Mouse (Mus musculus) E14TG2a.4 (cell line): ENCODE data around the gene Ppfibp2.
A peak's percentile ranks its signal among the peaks of the same experiment; 100 is the strongest.

Experiments used
- H3K27me3 ChIP-seq: 2 replicates; pipeline ENCODE4 v1.6.1; 2014; ENCODE audit warnings: low read length, control low read depth; ENCODE audit not compliant: insufficient read depth
- H3K36me3 ChIP-seq: 2 replicates; pipeline ENCODE4 v1.6.1; 2014; ENCODE audit warnings: low read length, control low read depth; ENCODE audit not compliant: insufficient read depth
- H3K4me1 ChIP-seq: replicated peaks from 2 replicates; pipeline ENCODE4 v1.6.1; 2014; ENCODE audit warnings: low read depth, low read length, control low read depth
- H3K4me3 ChIP-seq: replicated peaks from 2 replicates; pipeline ENCODE4 v1.5.1; 2014; ENCODE audit warnings: mild to moderate bottlenecking, low read length
- H3K9me3 ChIP-seq: 2 replicates; pipeline ENCODE4 v1.6.1; 2014; ENCODE audit warnings: low read length, control low read depth
- CTCF ChIP-seq: conservative IDR thresholded peaks from 2 replicates; pipeline ENCODE4 v1.5.1; 2014; ENCODE audit warnings: low read length
- NANOG ChIP-seq: IDR thresholded peaks from 2 replicates; pipeline ENCODE4 v1.6.1; 2014; ENCODE audit warnings: borderline replicate concordance, low read length, mixed read lengths
- POU5F1 ChIP-seq: IDR thresholded peaks from 2 replicates; pipeline ENCODE4 v1.6.1; 2014; ENCODE audit warnings: low read length, borderline replicate concordance

The Ppfibp2 gene

DNA sequence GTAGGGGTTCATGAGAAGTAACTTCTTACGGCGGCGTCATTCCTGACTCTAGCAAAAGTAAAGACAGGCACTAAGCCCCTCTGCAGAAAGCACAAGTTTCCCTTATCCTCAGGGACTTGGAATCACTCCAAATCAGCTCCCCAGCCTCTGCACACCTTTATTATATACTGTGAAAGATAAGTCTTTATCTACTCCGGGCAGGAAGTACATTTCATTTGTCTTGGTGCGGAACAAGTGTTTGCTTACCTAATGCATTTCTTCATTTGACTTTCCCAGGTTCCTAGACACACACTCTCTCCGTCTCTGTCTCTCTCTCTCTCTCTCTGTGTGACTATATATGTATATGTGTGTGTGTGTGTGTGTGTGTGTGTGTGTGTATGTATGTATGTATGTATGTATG lies 68.6 kb downstream of the Ppfibp2 start:
- TF ChIP-seq POU5F1, result no peak
- no peak overlapping the region for H3K4me3 ChIP-seq
- H3K36me3 ChIP-seq, result 0 out of 2 replicates have a peak, but pooled peaks cover 3% of the 10 kb centered on the region
- peaks cover 83% of the 10 kb centered on the region for H3K4me1 ChIP-seq
- no peaks in the 10 kb centered on the region for H3K9me3 ChIP-seq
- H3K27me3 ChIP-seq, result no peaks in the 10 kb centered on the region

DNA sequence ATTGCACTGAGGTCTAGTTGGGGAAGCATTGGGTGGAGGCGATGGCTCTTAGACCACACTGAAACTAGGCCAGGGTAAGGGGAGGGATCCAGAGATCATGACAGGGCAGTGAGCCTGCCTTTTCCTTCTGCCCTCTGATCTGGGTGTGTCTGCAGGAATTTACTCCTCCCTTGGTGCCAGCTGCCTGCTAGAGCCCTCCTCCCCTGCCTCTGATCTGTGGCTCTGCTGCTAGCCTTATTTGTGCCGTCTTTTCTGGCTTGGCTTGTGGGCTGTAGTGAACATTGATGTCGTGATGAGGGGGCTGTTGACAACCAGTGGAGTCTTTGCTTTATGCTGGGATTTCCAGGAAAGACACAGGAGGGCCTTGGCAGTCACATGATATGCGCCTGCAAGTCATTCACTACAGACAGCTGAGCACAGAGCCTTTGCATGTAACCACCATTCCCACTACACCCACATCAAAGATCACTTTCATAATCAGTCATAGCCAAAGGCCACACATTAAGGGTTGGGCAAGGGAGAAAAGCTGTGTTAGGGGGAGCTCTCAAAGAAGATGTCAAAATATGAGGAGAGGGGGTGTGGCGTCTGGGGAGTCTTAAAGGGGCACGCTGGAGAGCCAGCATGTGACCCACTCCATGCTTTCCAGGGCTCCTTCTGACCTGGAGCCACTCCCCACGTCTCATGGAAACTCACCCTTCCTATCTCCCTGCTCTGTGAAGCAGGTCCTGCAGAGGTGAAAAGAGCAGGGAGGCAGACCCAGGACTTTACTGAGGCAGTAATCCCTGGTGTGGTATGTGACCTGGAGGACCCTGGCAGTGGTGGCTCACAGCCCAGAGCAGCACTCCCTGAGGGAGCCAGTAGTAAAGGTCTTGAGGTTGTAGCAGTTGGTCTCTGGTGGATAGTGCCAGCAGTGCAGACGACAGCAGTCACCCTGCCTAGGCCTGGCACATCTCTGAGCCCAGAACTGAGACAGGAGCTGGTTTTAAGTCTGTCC lies 69.4 kb downstream of the Ppfibp2 start:
- TF ChIP-seq NANOG, result no peak
- TF ChIP-seq POU5F1, result no peak
- TF ChIP-seq CTCF, result no peak
- 0 out of 2 replicates have a peak, but pooled peaks cover 3% of the 10 kb centered on the region for H3K36me3 ChIP-seq
- H3K9me3 ChIP-seq, result no peaks in the 10 kb centered on the region
- H3K27me3 ChIP-seq, result no peaks in the 10 kb centered on the region
- H3K4me1 ChIP-seq, result peaks cover 76% of the 10 kb centered on the region
- H3K4me3 ChIP-seq, result 0 out of 2 replicates have a peak overlapping the region, but pooled peaks have one; percentile 13

DNA sequence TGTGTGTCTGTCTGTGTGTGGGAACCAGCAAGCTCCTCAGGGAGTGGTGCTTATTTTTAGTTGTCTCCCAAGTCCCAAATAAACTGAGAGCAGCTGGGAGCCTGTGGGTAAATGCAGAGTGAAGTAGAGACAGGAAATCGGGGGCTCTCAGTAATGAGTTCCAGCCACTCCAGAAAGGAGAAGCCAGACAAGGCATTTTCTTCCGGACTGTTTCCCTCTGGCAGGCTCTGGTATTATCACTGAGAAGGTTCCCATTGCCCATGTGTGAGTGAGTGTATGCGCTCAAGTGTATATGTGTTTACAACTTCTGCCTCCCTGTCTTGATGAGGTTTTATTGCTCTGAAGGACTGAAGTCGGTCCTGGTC lies 70.2 kb downstream of the Ppfibp2 start:
- H3K27me3 ChIP-seq, result no peaks in the 10 kb centered on the region
- 0 out of 2 replicates have a peak, but pooled peaks cover 3% of the 10 kb centered on the region for H3K36me3 ChIP-seq
- no peak for TF ChIP-seq CTCF
- no peak for TF ChIP-seq NANOG
- TF ChIP-seq POU5F1, result no peak
- 0 out of 2 replicates have a peak overlapping the region, but pooled peaks have one; percentile 14 for H3K4me3 ChIP-seq
- no peaks in the 10 kb centered on the region for H3K9me3 ChIP-seq
- H3K4me1 ChIP-seq, result peaks cover 67% of the 10 kb centered on the region

DNA sequence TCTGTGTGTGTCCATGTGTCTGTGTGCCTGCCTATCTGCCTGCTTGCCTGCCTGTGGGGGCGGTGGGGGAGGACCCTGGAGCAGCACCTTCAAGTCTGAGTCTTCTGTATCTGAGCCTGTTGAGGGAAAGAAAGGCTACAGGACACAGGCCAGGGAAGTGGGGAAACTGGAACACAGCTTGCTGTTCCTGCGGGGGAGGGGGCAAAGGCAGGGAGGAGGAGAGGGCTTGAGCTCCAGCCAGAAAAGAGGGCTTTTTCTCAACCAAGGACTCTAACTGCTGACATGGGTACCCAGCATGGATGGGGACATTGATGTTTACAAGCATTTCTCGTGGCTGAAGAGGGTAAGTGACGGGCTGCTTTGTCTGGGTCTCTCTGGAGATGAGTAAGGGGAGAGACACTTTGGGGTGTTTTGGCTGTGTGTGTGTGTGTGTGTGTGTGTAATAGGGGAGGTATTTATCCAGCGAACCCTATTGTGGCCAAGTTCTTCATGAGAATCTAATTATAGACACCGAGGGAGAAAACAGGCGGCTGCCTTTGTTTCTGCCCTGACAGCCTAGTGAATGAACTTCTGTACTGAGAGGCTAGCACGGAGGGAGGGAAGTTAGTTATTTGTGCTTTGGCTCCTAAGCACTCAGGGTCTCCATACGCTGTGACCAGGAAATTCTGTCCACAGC lies 70.7 kb downstream of the Ppfibp2 start:
- Histone ChIP-seq H3K4me3 (0 out of 2 replicates have a peak overlapping the region, but pooled peaks have one; percentile 14), H3K36me3 (0 out of 2 replicates have a peak, but pooled peaks cover 3% of the 10 kb centered on the region), H3K27me3 (no peaks in the 10 kb centered on the region), H3K9me3 (no peaks in the 10 kb centered on the region), H3K4me1 (peaks cover 62% of the 10 kb centered on the region)
- no peak for TF ChIP-seq POU5F1
- TF ChIP-seq NANOG, result no peak
- no peak for TF ChIP-seq CTCF

DNA sequence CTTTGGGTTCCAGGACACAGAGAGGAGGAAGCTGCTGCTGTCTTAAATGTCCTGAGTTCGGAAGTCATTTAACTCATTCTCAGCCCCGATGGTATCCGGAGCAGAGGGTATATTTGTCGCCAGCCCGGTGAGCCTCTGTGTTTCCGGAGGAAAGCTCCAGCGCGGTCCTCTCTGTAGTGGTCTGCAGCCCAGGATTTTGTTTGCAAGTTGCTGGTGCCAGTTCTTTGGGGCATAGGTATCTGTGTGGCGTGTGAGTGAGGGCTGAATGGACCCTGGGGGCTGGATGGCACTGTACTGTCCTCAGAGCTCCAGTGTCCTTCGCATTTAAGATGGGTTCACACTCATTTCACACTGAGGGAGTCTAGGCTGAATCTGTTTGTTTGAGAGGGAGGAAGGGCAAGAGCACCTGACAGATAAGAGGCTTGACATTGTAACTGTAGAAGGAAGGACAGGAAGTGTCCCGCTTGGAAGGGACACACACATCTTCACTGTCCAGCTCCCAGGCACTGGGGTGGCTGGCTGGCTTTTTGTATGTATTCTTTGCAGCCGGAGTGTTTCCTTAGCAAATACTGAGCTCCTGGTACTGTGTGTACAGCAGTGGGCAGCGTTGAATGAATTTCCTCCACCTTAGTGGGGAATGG lies 71.4 kb downstream of the Ppfibp2 start:
- Histone ChIP-seq H3K27me3 (no peaks in the 10 kb centered on the region), H3K36me3 (0 out of 2 replicates have a peak, but pooled peaks cover 3% of the 10 kb centered on the region), H3K4me1 (peaks cover 56% of the 10 kb centered on the region), H3K4me3 (no peak overlapping the region), H3K9me3 (no peaks in the 10 kb centered on the region)
- TF ChIP-seq CTCF, result no peak
- TF ChIP-seq POU5F1, result no peak
- no peak for TF ChIP-seq NANOG

DNA sequence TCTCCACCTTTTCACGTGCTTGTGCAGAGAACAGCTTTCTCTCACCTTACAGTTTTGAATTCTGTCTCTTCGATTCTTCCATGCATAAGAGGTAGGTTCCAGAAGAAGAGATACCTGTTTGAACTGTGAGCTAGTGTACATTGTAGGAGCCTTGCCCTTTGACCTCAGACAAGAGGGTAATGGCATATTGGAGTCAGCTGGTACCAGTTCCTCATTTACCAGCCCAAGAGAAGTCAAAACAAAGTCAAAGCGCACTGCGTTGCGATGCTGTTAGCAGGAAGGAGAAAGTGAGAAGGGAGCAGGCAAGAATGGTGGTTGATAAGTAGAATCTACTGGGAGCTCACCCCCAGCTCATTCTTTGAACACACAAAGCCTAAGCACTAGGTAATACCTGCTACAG lies 73.5 kb downstream of the Ppfibp2 start:
- H3K27me3 ChIP-seq, result no peaks in the 10 kb centered on the region
- no peaks in the 10 kb centered on the region for H3K9me3 ChIP-seq
- no peak for TF ChIP-seq CTCF
- peaks cover 35% of the 10 kb centered on the region for H3K4me1 ChIP-seq
- 0 out of 2 replicates have a peak, but pooled peaks cover 3% of the 10 kb centered on the region for H3K36me3 ChIP-seq
- H3K4me3 ChIP-seq, result no peak overlapping the region

DNA sequence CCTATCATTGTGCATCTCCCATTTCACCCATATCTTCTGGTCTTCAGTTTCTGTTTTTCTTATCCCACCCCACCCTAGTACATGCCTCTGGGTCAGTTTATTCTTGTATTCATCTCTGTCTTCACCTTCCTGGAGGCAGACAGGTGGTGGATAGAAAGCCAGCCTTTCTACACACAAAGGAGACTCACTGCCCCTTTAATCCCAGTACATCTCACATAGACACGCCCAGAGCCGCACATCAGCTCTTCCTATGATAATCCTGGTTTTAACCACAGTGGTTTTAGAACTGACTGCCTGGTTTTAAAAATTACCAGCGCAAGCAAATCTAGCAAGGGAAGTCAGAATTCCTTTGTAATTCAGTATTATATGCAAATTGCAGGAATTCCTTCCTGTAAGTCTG lies 80.2 kb downstream of the Ppfibp2 start:
- Histone ChIP-seq H3K9me3 (no peaks in the 10 kb centered on the region), H3K36me3 (no peaks in the 10 kb centered on the region), H3K4me3 (no peak overlapping the region), H3K27me3 (no peaks in the 10 kb centered on the region), H3K4me1 (peaks cover 26% of the 10 kb centered on the region)
- TF ChIP-seq NANOG (no peak), POU5F1 (no peak)
